Mouse (Mus musculus) left cerebral cortex, adult 2 months (tissue): ENCODE measurements at regions not wholly inside any gene's neighbourhood (a gene's known extent, or its start where the extent isn't known, plus 50 kb on each side); places are given as distances from the start of the nearest gene placed in this dataset.

Experiments
- DNase-seq, 2 experiments: peaks; one replicate each; pipeline ENCODE4 v3.0.0; 2021 to 2022; ENCODE audit warnings: low spot score in 2 of 2, mixed read lengths in 1 of 2; ENCODE audit errors: extremely low spot score in 1 of 2
- H3K27ac ChIP-seq: fragments of 200-600 bp; 2 replicates; pipeline ENCODE4 v1.8.1; 2022
- H3K4me3 ChIP-seq: fragments of 200-600 bp; 2 replicates; pipeline ENCODE4 v1.8.1; 2022
- CTCF ChIP-seq: fragments of 200-600 bp; IDR thresholded peaks from 2 replicates; pipeline ENCODE4 v1.8.1; 2022; ENCODE audit warnings: antibody characterized with exemption, mild to moderate bottlenecking, moderate library complexity
- intact Hi-C: fragments of 180-260 bp; cut with DNase I; formaldehyde crosslinking; loops from one replicate; pipeline ENCODE4 v1.15.1; 2025

DNA sequence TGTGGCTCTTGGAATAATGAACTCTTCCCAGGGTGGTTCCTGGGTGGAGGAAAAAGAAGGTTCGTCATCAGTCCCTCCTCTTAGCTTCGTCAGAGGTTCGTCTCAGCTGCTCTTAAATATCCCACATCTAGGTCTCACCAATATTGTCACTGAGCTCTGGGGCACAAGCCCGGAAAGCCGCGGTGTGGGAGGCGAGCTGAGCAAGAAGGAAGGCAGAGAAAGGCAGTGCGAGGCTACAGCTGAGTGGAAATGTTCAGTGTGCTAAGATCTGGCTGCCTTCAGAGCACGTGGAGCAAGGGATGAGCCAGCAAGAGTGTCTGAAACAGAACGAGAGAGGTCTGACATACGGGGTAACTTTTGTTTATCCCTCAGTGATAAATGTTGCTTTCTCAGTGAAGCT lies 523.7 kb upstream of the Fbxo33 start:
- DNase-seq: peak; percentile 9 to 42
- intact Hi-C loops: loop anchor here (5.0 kb wide), 1 partner anchor 121 kb away; no protein-coding TSS in a partner anchor
- Histone ChIP-seq H3K4me3 (peak overlapping the region; percentile 13; the same call in 1 of the 2 replicates), H3K27ac (no peak overlapping the region)
- no peak for TF ChIP-seq CTCF

DNA sequence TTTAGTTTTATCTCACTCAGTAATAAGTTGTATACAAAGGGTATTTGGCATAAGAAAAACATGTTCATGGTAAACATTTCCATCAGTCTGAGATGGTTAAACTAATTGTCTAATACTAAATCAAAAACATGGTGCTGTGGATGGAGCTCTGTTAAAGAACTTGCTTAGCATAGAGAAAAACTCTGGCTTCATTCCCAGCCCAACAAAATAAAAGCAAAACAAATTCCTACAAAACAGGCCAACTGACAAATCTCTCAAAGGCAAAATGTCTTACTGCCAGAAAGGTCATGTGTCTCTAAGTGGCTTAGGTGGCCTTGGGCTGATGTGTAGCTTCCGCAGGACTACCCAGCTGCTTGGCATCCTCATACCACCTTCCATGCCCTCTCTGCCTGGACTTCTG lies 505.4 kb upstream of the Fbxo33 start:
- intact Hi-C loops: loop anchor here (10.0 kb wide), 1 partner anchor 310 kb away; no protein-coding TSS in a partner anchor
- no peak for TF ChIP-seq CTCF
- DNase-seq: no peak
- Histone ChIP-seq H3K4me3 (no peak overlapping the region), H3K27ac (no peak overlapping the region)

DNA sequence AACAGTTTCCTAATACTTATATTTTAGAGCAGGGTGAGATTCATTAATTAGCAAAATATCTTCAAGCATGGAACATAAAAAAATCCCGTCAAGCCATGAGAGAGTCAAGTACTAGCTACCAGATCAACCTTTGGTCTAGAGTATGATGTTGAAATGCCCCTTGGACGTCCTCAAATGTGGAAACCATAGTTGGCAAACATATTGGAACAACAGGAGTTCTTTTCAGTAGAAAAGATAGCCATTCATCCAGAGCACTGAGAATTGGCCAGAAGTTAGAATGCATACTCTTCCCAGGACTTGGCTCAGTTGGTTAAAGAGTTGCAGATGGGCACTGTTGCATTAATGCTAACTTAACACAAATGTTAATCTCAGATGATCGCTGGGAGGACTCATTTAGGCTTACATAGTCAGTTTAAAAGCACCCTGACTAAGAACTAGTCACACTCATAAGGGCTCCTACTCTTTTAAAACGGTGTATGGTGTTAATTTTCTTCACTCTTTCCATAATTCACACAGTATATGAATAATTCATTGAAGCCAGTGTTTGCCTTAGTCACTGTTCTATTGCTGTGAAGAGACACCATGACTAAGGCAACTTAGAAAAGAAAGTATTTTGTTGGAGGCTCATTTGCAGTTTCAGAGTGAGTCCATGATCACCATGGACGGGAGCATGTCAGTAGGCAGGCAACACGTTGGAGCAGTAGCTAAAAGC lies 503.1 kb upstream of the Fbxo33 start:
- Histone ChIP-seq H3K27ac (peak overlapping the region; percentile 53; the same call in 1 of the 2 replicates), H3K4me3 (no peak overlapping the region)
- no peak for DNase-seq
- intact Hi-C loops: loop anchor here (10.0 kb wide), 1 partner anchor 308 kb away; no protein-coding TSS in a partner anchor
- TF ChIP-seq CTCF: no peak

DNA sequence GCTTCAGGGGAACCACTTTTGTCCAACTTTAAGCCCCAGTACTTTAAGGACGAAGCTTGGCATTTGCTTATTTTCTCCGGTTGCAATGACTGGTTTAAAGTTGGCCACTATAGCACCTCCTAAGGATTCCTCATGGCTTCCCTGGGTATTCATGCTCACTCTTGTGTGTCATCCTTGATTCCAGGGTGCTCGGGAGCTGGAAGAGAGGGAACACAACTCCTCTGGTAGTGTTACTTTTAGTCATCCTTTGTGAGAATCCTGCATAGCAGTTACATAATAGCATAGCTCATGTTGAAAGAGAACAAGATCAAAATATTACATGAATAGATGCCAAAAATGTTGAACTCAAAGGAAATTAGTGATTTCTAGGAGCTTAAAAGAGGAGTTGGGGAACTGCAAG lies 493.7 kb upstream of the Fbxo33 start:
- no peak overlapping the region; the same call in 1 of the 2 replicates for H3K27ac ChIP-seq
- intact Hi-C loops: loop anchor here (5.0 to 10.0 kb wide), 2 partner anchors 91 to 188 kb away; no protein-coding TSS in a partner anchor
- DNase-seq: no peak
- no peak overlapping the region for H3K4me3 ChIP-seq
- no peak for TF ChIP-seq CTCF

DNA sequence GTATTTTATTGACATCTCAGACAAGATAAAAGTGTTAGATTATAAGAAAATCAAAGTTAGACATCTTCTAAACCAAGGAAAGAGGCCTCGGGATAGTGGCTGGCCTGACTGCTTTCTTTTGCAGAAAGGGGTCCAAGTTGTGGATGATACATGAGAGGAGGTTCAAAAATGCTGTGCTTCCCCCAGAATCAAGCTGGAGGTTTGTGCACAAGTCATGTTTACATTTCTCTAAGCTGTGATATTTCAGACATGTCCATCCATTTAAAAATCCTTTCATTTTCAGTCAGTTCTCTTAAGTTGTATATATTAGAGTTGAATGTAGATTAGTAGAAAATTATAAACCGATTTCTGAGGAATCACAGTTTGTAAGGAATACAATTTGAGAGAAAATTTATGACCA lies 463.7 kb upstream of the Fbxo33 start:
- no peak for TF ChIP-seq CTCF
- DNase-seq: no peak
- H3K27ac ChIP-seq: no peak overlapping the region
- intact Hi-C loops: no loop called here
- no peak overlapping the region for H3K4me3 ChIP-seq

DNA sequence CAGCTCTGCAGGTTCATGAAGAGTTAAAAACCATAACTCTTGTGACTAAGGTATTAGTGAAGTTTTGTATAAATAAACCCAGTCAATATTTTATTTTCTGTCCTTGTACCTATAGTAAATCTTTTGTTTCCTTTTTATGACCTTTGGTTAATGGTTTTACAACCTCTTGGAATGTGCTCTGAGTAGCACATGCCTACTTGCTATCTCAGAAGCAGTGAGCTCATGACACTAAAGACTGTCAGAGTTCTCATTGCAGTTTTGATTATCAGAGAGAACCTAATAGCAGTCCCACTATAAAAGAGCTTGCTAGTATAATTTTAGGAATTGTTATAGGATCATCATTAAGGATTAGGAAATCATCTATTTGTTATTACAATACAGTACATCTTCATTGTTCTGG lies 443.6 kb upstream of the Fbxo33 start:
- TF ChIP-seq CTCF: no peak
- intact Hi-C loops: no loop called here
- no peak for DNase-seq
- no peak overlapping the region for H3K4me3 ChIP-seq
- H3K27ac ChIP-seq: no peak overlapping the region

DNA sequence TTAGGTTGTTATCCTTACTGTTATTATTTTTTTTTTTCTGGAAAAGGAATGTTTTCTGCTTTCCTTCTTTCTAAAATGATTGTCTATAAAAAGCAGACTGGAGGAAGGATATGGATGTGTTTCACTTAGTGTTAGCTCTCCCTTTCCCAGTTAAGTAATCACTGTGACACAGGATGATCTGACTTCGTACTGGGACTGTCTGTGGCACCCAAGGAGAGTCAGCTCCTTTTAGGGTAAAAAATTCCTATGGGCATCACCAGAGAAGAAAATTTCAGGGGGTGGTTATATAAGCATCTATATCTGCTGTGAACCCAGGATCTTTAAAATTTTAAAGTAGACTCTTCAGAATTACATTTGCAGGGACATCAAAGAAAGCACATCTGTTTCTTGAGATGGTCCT lies 411.2 kb upstream of the Fbxo33 start:
- H3K27ac ChIP-seq: peak overlapping the region; percentile 61; the same call in 1 of the 2 replicates
- no peak for TF ChIP-seq CTCF
- intact Hi-C loops: no loop called here
- DNase-seq: no peak
- no peak overlapping the region for H3K4me3 ChIP-seq

DNA sequence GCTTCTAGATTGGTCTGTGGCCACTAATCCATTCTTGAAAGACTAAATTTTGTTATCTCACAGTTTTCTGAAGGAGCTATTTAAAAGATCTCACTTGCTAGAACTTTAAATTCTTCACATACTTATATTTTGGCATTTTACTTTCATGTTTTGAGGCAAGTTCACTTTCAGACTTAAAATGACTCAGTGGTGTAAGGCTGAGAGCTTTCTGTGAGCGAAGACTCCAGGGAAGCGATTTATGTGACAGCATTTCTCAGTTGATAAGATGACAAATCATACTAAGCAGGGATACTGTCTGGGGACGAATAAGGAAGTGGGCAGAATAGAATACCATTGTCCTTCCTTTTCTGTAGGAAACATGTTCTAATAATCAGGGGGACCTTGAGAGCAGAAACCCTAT lies 403.6 kb upstream of the Fbxo33 start:
- intact Hi-C loops: loop anchor here (5.0 kb wide), 3 partner anchors 89 to 174 kb away; no protein-coding TSS in a partner anchor

DNA sequence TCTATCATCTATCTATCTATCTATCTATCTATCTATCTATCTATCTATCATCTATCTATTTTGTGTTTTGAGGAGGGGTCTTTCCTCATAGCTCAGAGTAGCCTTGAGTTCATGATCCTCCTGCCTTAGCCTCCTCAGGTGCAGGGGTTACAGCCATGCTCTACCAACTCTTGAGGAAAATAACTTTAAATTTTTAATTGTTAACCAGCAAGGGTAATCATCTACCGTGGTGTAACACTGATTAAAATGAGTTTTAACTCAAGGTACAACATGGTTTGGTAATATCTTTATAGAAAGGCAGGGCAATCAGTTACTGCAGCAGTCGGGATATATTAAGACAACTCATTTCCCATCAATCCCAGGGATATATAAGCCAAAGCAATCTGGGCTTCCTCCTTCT lies 401.6 kb upstream of the Fbxo33 start:
- no peak for TF ChIP-seq CTCF
- intact Hi-C loops: loop anchor here (5.0 kb wide), 3 partner anchors 91 to 176 kb away; no protein-coding TSS in a partner anchor
- no peak overlapping the region for H3K4me3 ChIP-seq
- no peak for DNase-seq
- H3K27ac ChIP-seq: peak overlapping the region; percentile 66; the same call in 1 of the 2 replicates

More for the DNA sequence above, 403.6 kb upstream of the Fbxo33 start:
- no peak for DNase-seq
- peak overlapping the region; percentile 71 for H3K27ac ChIP-seq
- no peak for TF ChIP-seq CTCF
- no peak overlapping the region for H3K4me3 ChIP-seq

DNA sequence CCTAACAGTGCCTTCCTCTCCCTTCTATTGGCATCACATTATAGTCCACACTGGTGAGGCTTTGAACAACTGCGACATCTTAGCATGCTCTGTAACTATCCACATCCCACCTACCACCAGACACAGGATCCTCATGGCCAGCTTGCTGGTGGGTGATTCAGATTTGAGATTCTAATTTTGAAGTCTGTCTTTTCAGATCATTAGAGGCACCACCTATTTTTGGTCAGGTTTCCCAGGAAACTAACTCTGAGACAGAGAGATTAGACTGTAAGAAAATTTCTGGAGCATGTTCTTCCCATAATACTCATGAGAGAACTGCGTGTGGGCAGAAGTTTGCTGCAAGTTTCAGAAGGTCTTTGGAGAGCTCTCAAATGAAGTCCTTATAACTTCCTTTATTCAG lies 400.8 kb upstream of the Fbxo33 start:
- Histone ChIP-seq H3K4me3 (no peak overlapping the region), H3K27ac (peak overlapping the region; percentile 76)
- DNase-seq: peak; percentile 25 to 37
- intact Hi-C loops: loop anchor here (1.0 to 5.0 kb wide), 6 partner anchors 81 to 205 kb away; no protein-coding TSS in a partner anchor
- TF ChIP-seq CTCF: no peak

DNA sequence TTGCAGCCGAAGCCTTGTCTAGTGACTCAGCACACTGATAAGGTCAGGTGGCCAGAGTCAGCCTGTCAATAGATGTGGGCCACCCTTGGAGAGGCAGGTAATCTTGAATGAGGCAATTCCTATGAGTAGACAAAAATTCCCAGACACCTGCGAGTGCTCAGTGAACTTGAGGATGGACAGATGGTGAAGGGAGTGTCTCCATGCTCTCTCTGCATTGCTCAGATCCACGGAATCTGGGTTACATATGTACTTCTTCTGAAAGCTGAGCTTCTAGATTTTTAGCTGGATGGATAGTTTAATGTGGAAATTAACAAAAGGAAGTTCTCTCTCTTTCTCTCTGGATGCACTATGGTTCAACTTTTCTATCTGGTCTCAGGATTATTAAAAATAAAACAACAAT lies 396.6 kb upstream of the Fbxo33 start:
- Histone ChIP-seq H3K4me3 (no peak overlapping the region), H3K27ac (peak overlapping the region; percentile 68)
- intact Hi-C loops: loop anchor here (5.0 to 10.0 kb wide), 2 partner anchors 381 to 1906 kb away; partner anchors contain the start of gene Lrfn5
- no peak for TF ChIP-seq CTCF
- DNase-seq: no peak

DNA sequence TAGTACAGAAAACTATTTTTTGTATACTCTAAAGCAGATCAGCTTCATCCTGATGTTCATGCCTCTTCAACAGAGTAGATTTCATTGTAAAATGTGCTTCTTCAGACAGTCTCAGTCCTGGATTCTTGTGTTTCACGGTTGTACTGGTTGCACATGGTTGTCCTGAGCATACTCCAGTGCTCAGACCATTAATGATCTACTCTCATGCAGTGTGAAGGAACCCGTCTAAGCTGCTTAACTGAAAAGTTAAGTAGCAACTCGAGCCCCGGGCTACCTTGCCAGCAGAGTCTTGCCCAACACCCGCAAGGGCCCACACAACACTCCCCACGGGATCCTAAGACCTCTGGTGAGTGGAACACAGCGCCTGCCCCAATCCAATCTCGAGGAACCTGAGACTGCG lies 380.3 kb upstream of the Fbxo33 start:
- Histone ChIP-seq H3K27ac (no peak overlapping the region), H3K4me3 (no peak overlapping the region)
- intact Hi-C loops: no loop called here
- DNase-seq: no peak
- no peak for TF ChIP-seq CTCF
